Mouse (Mus musculus) cerebellum, adult 2 months (tissue): ENCODE data around the gene Lrp1. TPM values are rescaled to one million over a fixed set of nuclear protein-coding genes. Genes with fewer than 3 reads are reported as not detected.

ENCODE experiments used
- DNase-seq, 2 experiments: peaks; one replicate each; pipeline ENCODE4 v3.0.0; 2021
- H3K27ac ChIP-seq: fragments of 200-500 bp; 2 replicates; pipeline ENCODE4 v1.5.1; 2012; ENCODE audit warnings: low read length, control low read depth, inconsistent platforms; ENCODE audit not compliant: insufficient read depth
- H3K27me3 ChIP-seq: fragments of 200-500 bp; 2 replicates; pipeline ENCODE4 v1.6.1; 2012; ENCODE audit warnings: inconsistent platforms, mild to moderate bottlenecking, low read length, moderate library complexity; ENCODE audit not compliant: control insufficient read depth, insufficient read depth
- H3K4me1 ChIP-seq: fragments of 200-500 bp; 2 replicates; pipeline ENCODE4 v1.6.1; 2011; ENCODE audit warnings: low read length; ENCODE audit not compliant: control insufficient read depth, insufficient read depth
- H3K4me3 ChIP-seq: fragments of 200-500 bp; replicated peaks from 2 replicates; pipeline ENCODE3; 2011; ENCODE audit warnings: mild to moderate bottlenecking, low read depth, low read length, control low read depth; ENCODE audit not compliant: insufficient read depth
- CTCF ChIP-seq: fragments of 200-500 bp; IDR thresholded peaks from 2 replicates; pipeline ENCODE4 v1.5.1; 2011; ENCODE audit warnings: low read depth, mild to moderate bottlenecking, control low read depth, low read length, moderate library complexity, borderline replicate concordance; ENCODE audit not compliant: insufficient read depth
- POLR2A ChIP-seq: fragments of 200-500 bp; IDR thresholded peaks from 2 replicates; pipeline ENCODE4 v1.6.1; 2011; ENCODE audit warnings: low read length, control low read depth, borderline replicate concordance; ENCODE audit not compliant: insufficient read depth
- WGBS: fragments of 180-500 bp; shearing (Covaris S2); methylation state at CpG from one replicate; pipeline ENCODE4 v1.1.7; 2018; 5-methylcytosine and 5-hydroxymethylcytosine counted together
- polyA plus RNA-seq: library from polyadenylated mRNA; depleted of rRNA; stranded (reverse); fragments of >200 nt; gene quantifications from 2 replicates; pipeline ENCODE4 v1.2.3, GENCODE M21; 2012

The Lrp1 gene
- polyA plus RNA-seq, 1 experiment: 366 TPM

DNA sequence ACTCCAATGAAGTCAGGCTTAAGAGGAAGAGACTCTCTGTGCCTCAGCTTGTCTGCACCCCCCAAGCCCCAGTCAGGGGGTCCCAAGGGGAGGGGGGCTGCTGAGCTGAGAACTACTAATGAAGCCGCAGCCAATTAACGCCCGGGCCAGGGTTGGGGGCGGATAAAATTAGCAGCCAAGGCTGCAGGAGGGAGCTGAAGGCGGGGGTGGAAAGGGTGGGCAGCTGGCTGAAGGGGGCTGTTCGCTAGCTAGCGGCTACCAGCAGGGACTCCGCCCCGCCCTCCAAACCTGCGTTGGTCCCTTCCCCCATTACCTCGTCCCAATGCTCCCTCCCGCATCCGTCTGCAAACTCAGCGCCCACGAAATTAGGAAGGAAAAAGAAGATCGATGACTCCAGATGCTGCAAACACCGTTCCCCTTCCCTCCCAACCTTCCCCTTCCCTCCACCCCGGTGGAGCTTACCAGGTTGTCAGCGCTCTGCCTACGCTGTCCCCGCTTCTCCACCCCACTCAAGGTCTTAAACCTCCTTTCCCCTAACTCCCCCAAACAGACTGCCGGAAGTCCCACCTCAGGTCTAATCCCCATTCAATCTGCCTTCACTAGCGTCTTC, 96.2 kb downstream of the Lrp1 start:
- no peaks in the 10 kb centered on the region for H3K27me3 ChIP-seq
- no peak for DNase-seq
- H3K4me1 ChIP-seq: peaks cover 13% of the 10 kb centered on the region
- 28% methylated on average over 23 of the region's 23 CpGs for WGBS
- no peak overlapping the region for H3K4me3 ChIP-seq
- H3K27ac ChIP-seq: no peak overlapping the region
- TF ChIP-seq POLR2A (no peak), CTCF (no peak)

DNA sequence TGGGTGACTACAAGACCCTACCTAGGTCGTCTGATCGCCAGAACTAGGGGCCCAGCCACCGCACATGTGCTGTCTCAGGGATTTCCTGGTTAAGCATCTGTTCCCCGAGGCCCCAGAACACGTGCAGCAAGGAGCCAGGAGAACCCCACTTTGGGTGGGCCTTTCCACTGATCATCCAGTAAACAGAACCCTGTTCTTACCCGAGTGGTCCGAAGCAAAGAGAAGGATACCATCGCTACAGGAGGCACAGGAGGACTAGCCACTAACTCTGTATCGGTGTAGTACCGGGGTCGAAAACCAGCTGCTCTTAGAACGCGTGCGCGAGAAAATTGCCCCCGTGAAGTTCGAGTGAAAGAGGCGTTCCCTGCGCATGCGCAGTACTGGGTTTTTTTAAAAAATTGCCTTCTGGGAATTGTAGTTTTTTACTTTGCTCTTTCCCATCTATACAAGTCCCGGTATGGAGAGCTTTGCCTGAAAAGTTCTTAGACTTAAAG, 98.8 kb downstream of the Lrp1 start, which contains the start of gene Shmt2:
Shmt2 (minus strand) TSS at position 357 of the 494 bp plus-strand sequence.
- peak; percentile 43; the same call in 1 of the 2 replicates for TF ChIP-seq POLR2A
- no peak for TF ChIP-seq CTCF
- Histone ChIP-seq H3K4me3 (peak within 1 kb of the TSS; percentile 85), H3K27ac (no peak within 1 kb of the TSS), H3K27me3 (no peaks in the 10 kb centered on the region), H3K4me1 (peaks cover 13% of the 10 kb centered on the region)
- DNase-seq: peak; percentile 84 to 86
- WGBS: under 1% methylated on average over 21 of the region's 21 CpGs

DNA sequence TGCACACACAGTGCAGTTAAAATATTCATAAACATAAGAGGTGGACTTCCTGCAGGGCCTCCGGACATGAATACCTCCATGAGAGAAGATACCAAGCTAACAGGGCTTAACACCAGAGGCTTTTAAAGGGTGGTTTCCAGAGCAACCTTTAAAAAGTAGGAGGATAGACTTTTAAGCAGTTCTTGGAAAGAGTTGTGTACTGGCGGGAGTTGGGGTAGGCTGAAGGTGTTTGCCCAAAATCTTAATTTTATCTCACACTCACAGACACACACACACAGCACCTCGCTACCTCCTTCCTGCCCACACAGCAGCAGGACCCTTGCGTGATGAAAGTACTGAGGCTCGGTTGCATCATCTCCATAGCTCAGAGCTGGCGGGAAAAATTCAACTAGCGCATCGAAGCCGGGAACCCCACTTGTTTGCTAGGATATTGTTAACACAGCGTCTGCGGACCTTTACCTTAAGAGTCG, 99.3 kb downstream of the Lrp1 start:
- TF ChIP-seq POLR2A (no peak), CTCF (no peak)
- Histone ChIP-seq H3K4me1 (peaks cover 13% of the 10 kb centered on the region), H3K27me3 (no peaks in the 10 kb centered on the region), H3K27ac (no peak overlapping the region), H3K4me3 (peak overlapping the region; percentile 85)
- no peak for DNase-seq
- WGBS: 6% methylated on average over 12 of the region's 12 CpGs

DNA sequence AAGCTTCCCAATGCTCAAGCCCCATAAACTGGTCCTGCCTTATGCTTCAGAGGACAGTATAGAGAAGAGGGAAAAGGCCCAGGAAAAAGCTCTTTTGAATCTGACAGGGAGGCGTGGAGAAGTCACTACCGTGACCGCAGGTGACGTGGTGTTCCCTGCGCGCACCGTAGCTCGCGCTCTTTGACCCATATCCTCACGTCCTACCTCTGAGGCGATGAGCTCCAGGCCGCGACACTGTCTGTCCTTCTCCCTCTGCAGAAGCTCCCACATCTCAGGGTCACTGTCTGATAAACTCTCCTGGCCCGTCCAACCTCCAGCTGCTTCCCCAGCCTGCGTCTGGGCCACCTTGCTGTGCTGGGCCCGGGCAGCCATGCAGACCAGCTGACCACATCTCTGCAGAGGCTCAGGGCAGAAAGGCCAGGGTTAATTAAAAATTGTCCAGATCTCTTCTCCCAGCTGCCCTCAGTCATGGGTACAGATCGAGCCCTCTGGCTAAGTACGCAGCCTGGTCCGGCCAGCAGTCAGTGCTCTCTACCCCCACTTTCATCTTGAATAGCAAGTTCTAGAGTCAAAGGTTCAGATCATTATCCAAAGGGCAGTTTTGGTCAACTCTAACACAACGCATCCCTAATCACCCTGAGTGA, 100.1 kb downstream of the Lrp1 start:
- WGBS: 75% methylated on average over 20 of the region's 20 CpGs
- no peaks in the 10 kb centered on the region for H3K27me3 ChIP-seq

DNA sequence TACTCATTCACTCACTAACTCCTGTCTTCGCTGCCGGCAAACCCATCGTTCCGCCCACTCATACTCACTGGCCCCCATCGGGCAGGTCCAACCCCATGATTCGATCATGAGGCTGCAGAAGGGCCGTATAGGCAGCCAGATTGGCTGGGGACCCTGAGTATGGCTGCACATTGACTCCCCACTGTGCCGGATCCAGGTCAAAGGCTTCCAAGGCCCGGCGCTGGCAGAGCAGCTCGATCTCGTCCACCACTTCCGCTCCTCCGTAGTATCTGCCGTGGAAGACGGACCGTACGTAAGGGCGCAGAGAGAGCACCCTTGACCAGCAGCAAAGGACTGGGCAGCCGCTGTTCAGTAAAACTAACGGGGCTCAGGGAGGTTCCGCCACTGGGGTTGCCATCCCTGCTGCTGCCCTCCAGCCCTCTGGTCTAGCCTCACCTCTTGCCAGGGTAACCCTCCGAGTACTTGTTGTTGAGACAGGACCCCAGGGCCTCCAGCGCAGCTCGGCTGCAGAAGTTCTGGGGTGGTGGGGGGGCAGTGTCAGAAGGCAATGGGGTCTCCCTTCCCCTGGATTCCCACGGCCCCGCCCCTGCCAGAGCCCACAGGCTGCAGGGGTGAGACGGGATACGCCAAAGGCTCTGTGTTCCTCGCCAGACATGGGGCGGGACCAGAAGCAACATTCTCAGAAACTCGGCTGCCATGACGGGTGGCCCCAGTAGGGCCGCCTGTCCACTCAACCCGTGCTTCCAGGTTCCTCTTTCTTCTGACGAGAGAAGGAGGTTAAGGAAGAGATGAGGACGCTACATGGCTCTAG, 100.8 kb downstream of the Lrp1 start:
- H3K27ac ChIP-seq: no peak overlapping the region
- no peak overlapping the region for H3K4me3 ChIP-seq
- no peak for DNase-seq
- WGBS: 78% methylated on average over 37 of the region's 37 CpGs
- H3K4me1 ChIP-seq: peaks cover 9% of the 10 kb centered on the region
- TF ChIP-seq POLR2A (no peak), CTCF (no peak)
- no peaks in the 10 kb centered on the region for H3K27me3 ChIP-seq

More for the DNA sequence above, 100.1 kb downstream of the Lrp1 start:
- Histone ChIP-seq H3K4me1 (peaks cover 9% of the 10 kb centered on the region), H3K27ac (no peak overlapping the region), H3K4me3 (no peak overlapping the region)
- no peak for TF ChIP-seq POLR2A
- no peak for TF ChIP-seq CTCF
- DNase-seq: no peak

DNA sequence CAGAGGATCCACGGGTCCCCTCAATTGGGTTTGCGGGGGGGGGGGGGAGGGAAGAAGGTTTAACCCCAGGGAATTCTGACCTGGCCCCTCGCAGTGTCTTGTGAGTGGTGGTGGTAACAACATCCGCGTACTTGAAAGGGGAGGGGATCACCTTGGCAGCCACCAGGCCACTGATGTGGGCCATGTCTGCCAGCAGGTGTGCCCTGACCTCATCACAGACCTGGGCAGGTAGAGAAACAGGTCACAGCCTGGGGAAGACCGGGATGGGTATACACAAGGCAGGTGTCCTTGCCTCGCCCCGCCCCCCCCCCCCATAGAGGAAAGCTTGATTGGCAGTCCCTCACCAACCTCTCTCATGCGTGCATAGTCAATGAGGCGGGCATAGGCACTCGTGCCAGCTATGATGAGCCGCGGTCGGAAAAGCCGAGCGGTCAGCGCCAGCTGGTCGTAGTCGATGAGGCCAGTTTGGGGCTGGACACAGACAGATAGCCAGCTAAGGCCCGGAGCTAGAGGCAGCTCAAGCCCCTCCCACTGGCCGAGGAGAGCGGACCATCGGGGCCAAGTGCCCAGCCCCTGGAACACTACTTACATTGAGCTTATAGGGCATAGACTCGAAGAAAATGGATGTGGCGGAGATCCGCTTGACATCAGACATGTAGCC, 101.8 kb downstream of the Lrp1 start:
- Histone ChIP-seq H3K4me1 (peaks cover 9% of the 10 kb centered on the region), H3K27ac (no peak overlapping the region), H3K4me3 (no peak overlapping the region), H3K27me3 (no peaks in the 10 kb centered on the region)
- WGBS: 46% methylated on average over 26 of the region's 26 CpGs
- TF ChIP-seq POLR2A: no peak
- no peak for TF ChIP-seq CTCF
- DNase-seq: no peak

DNA sequence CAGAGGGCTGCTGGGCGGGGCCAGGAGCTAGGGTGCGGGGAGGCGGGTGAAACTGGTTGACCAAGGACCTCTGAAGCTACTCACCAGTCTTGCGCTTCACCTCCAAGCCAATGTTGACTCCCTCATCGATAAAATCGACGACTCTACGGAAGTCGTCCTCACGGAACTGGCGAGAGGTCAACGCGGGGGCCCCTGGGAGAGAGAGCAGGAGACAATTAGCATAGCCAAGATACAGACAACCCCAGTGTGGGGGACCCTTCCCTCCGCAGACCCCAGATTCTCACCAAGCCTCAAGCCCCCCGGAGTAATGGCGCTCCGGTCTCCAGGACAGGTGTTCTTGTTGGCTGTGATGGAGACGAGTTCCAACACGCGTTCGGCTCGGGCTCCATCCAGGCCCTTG, 103.0 kb downstream of the Lrp1 start:
- no peak for DNase-seq
- WGBS: 93% methylated on average over 22 of the region's 22 CpGs
- Histone ChIP-seq H3K4me1 (peaks cover 12% of the 10 kb centered on the region), H3K4me3 (no peak overlapping the region), H3K27me3 (no peaks in the 10 kb centered on the region), H3K27ac (no peak overlapping the region)
- TF ChIP-seq CTCF: no peak
- no peak for TF ChIP-seq POLR2A
